Mouse (Mus musculus) MEL (cell line): ENCODE measurements at regions not wholly inside any gene's neighbourhood (a gene's known extent, or its start where the extent isn't known, plus 50 kb on each side); places are given as distances from the start of the nearest gene placed in this dataset.

Source experiments
- DNase-seq: peaks from one replicate; pipeline ENCODE4 v3.0.0; 2011; ENCODE audit warnings: low read depth, low spot score
- H3K27ac ChIP-seq: 2 replicates; pipeline ENCODE4 v1.5.1; 2012; ENCODE audit warnings: low read depth, mild to moderate bottlenecking, control low read depth, low read length, moderate library complexity; ENCODE audit not compliant: control insufficient read depth
- H3K27me3 ChIP-seq, 2 experiments: fragments of 150-350 bp in 1 of 2; sonication (generic) in 1 of 2; 2 replicates each; pipeline ENCODE4 v1.6.1; 2012; ENCODE audit warnings: low read length in 2 of 2, mild to moderate bottlenecking in 2 of 2, improper control_type of control experiment in 1 of 2, moderate library complexity in 1 of 2; ENCODE audit not compliant: insufficient read depth in 2 of 2, control insufficient read depth in 1 of 2
- H3K36me3 ChIP-seq, 2 experiments: 2 replicates each; pipeline ENCODE4 v1.6.1; 2012 to 2014; ENCODE audit warnings: low read length in 2 of 2, improper control_type of control experiment in 1 of 2, inconsistent platforms in 1 of 2, mild to moderate bottlenecking in 1 of 2; ENCODE audit not compliant: insufficient read depth in 2 of 2, control insufficient read depth in 1 of 2
- H3K4me1 ChIP-seq, 2 experiments: fragments of 150-350 bp in 1 of 2; sonication (generic) in 1 of 2; 2 replicates each; pipeline ENCODE4 v1.6.1; 2012; ENCODE audit warnings: low read length in 2 of 2, improper control_type of control experiment in 1 of 2, mild to moderate bottlenecking in 1 of 2; ENCODE audit not compliant: insufficient read depth in 2 of 2, control insufficient read depth in 1 of 2
- H3K4me3 ChIP-seq, 2 experiments: fragments of 150-350 bp in 1 of 2; sonication (generic) in 1 of 2; 2 replicates each; pipeline ENCODE4 v1.5.1; 2012; ENCODE audit warnings: low read depth in 2 of 2, low read length in 2 of 2, mild to moderate bottlenecking in 2 of 2, moderate library complexity in 2 of 2, control low read depth in 1 of 2, improper control_type of control experiment in 1 of 2; ENCODE audit not compliant: control insufficient read depth in 1 of 2, insufficient read depth in 1 of 2
- H3K79me2 ChIP-seq: 2 replicates; pipeline ENCODE4 v1.6.1; 2012; ENCODE audit warnings: mild to moderate bottlenecking, low read length, moderate library complexity; ENCODE audit not compliant: control insufficient read depth, poor library complexity, insufficient read depth
- H3K9ac ChIP-seq: 2 replicates; pipeline ENCODE4 v1.6.1; 2012; ENCODE audit warnings: low read depth, mild to moderate bottlenecking, control low read depth, low read length, moderate library complexity; ENCODE audit not compliant: control insufficient read depth, poor library complexity, severe bottlenecking
- H3K9me3 ChIP-seq: fragments of 150-350 bp; sonication (generic); replicated peaks from 2 replicates; pipeline ENCODE4 v1.6.1; 2012; ENCODE audit warnings: mild to moderate bottlenecking, low read length, improper control_type of control experiment, moderate library complexity; ENCODE audit not compliant: insufficient read depth
- CHD1 ChIP-seq: IDR thresholded peaks from 2 replicates; pipeline ENCODE4 v1.6.1; 2012; ENCODE audit warnings: low read depth, mild to moderate bottlenecking, inconsistent platforms, low read length, improper control_type of control experiment
- CTCF ChIP-seq, 3 experiments: IDR thresholded peaks in 2 of 3; conservative IDR thresholded peaks in 1 of 3; 2 replicates each; pipeline ENCODE4 v1.5.1; 2011 to 2012; ENCODE audit warnings: low read length in 3 of 3, low read depth in 2 of 3, mild to moderate bottlenecking in 2 of 3, improper control_type of control experiment in 1 of 3, inconsistent platforms in 1 of 3, mixed read lengths in 1 of 3, moderate library complexity in 1 of 3; ENCODE audit not compliant: control insufficient read depth in 1 of 3, insufficient read depth in 1 of 3, poor library complexity in 1 of 3, severe bottlenecking in 1 of 3
- ELF1 ChIP-seq: IDR thresholded peaks from 2 replicates; pipeline ENCODE4 v1.6.1; 2014; ENCODE audit warnings: low read depth, mild to moderate bottlenecking, inconsistent platforms, low read length, improper control_type of control experiment, moderate library complexity
- GATA1 ChIP-seq: IDR thresholded peaks from 2 replicates; pipeline ENCODE4 v1.6.1; 2011; ENCODE audit warnings: low read depth, low read length, improper control_type of control experiment
- KAT2A ChIP-seq: conservative IDR thresholded peaks from 2 replicates; pipeline ENCODE4 v1.6.1; 2012; ENCODE audit warnings: low read depth, low read length, improper control_type of control experiment, inconsistent platforms
- MAFK ChIP-seq: IDR thresholded peaks from 2 replicates; pipeline ENCODE4 v1.6.1; 2011; ENCODE audit warnings: low read depth, mild to moderate bottlenecking, low read length, improper control_type of control experiment, borderline replicate concordance
- MAZ ChIP-seq: IDR thresholded peaks from 2 replicates; pipeline ENCODE4 v1.6.1; 2012; ENCODE audit warnings: low read depth, mild to moderate bottlenecking, inconsistent platforms, low read length, improper control_type of control experiment
- MEF2A ChIP-seq: IDR thresholded peaks from 2 replicates; pipeline ENCODE4 v1.6.1; 2014; ENCODE audit warnings: low read depth, mild to moderate bottlenecking, inconsistent platforms, low read length, improper control_type of control experiment; ENCODE audit not compliant: poor library complexity, insufficient replicate concordance, severe bottlenecking; ENCODE audit errors: extremely low read depth
- MXI1 ChIP-seq: IDR thresholded peaks from 2 replicates; pipeline ENCODE4 v1.6.1; 2011; ENCODE audit warnings: mild to moderate bottlenecking, low read depth, low read length, improper control_type of control experiment
- MYC ChIP-seq: IDR thresholded peaks from 2 replicates; pipeline ENCODE4 v1.6.1; 2011; ENCODE audit warnings: low read depth, mild to moderate bottlenecking, low read length, improper control_type of control experiment, moderate library complexity
- NRF1 ChIP-seq: IDR thresholded peaks from 2 replicates; pipeline ENCODE4 v1.6.1; 2014; ENCODE audit warnings: low read depth, mild to moderate bottlenecking, inconsistent platforms, low read length, improper control_type of control experiment, moderate library complexity; ENCODE audit not compliant: poor library complexity, insufficient read depth, severe bottlenecking
- POLR2A ChIP-seq, 2 experiments: IDR thresholded peaks; 2 replicates each; pipeline ENCODE4 v1.6.1; 2011 to 2012; ENCODE audit warnings: low read length in 2 of 2, mild to moderate bottlenecking in 2 of 2, control low read depth in 1 of 2, improper control_type of control experiment in 1 of 2, low read depth in 1 of 2, moderate library complexity in 1 of 2; ENCODE audit not compliant: control insufficient read depth in 1 of 2, insufficient read depth in 1 of 2, poor library complexity in 1 of 2
- POLR2AphosphoS2 ChIP-seq: IDR thresholded peaks from 2 replicates; pipeline ENCODE4 v1.6.1; 2011; ENCODE audit warnings: low read length, improper control_type of control experiment
- POLR2AphosphoS5 ChIP-seq: IDR thresholded peaks from 2 replicates; pipeline ENCODE4 v1.6.1; 2012; ENCODE audit warnings: low read depth, borderline replicate concordance, mild to moderate bottlenecking, inconsistent platforms, low read length, moderate library complexity, mixed read lengths
- RCOR1 ChIP-seq: IDR thresholded peaks from 2 replicates; pipeline ENCODE4 v1.6.1; 2012; ENCODE audit warnings: low read depth, mild to moderate bottlenecking, inconsistent platforms, low read length, improper control_type of control experiment
- UBTF ChIP-seq: IDR thresholded peaks from 2 replicates; pipeline ENCODE4 v1.6.1; 2012; ENCODE audit warnings: low read depth, mild to moderate bottlenecking, inconsistent platforms, low read length, improper control_type of control experiment, moderate library complexity, borderline replicate concordance; ENCODE audit not compliant: insufficient read depth
- USF1 ChIP-seq: IDR thresholded peaks from 2 replicates; pipeline ENCODE4 v1.6.1; 2014; ENCODE audit warnings: low read depth, mild to moderate bottlenecking, inconsistent platforms, low read length, improper control_type of control experiment, moderate library complexity
- ZC3H11A ChIP-seq: IDR thresholded peaks from 2 replicates; pipeline ENCODE4 v1.6.1; 2012; ENCODE audit warnings: low read depth, mild to moderate bottlenecking, inconsistent platforms, low read length, improper control_type of control experiment
- ZKSCAN1 ChIP-seq: IDR thresholded peaks from 2 replicates; pipeline ENCODE4 v1.6.1; 2012; ENCODE audit warnings: low read depth, mild to moderate bottlenecking, inconsistent platforms, low read length, improper control_type of control experiment, moderate library complexity

GRCm38 (mm10) chr3:119524510-119525123, 259.6 kb downstream of the Ptbp2 start:
- Histone ChIP-seq H3K9ac (no peak overlapping the region), H3K27me3 (no peaks in the 10 kb centered on the region), H3K4me1 (no peaks in the 10 kb centered on the region), H3K4me3 (no peak overlapping the region), H3K9me3 (no peaks in the 10 kb centered on the region), H3K27ac (no peak overlapping the region), H3K36me3 (no peaks in the 10 kb centered on the region), H3K79me2 (no peaks in the 10 kb centered on the region)
- TF ChIP-seq POLR2AphosphoS5 (no peak), NRF1 (no peak), ZKSCAN1 (no peak), RCOR1 (no peak), ELF1 (no peak), ZC3H11A (no peak), CHD1 (no peak), POLR2A (IDR thresholded peaks at IDR 0.05; ENCODE audit: control insufficient read depth in 1 of 2, insufficient read depth in 1 of 2, low read depth in 1 of 2, low read length in 2 of 2, poor library complexity in 1 of 2) (no peak), KAT2A (no peak), MAZ (no peak), POLR2AphosphoS2 (no peak), UBTF (no peak), GATA1 (no peak), MXI1 (no peak), CTCF (IDR thresholded peaks at IDR 0.05 in 2 of 3, conservative IDR thresholded peaks at IDR 0.05 in 1 of 3; ENCODE audit: control insufficient read depth in 1 of 3, insufficient read depth in 1 of 3, low read depth in 2 of 3, low read length in 3 of 3, poor library complexity in 1 of 3, severe bottlenecking in 1 of 3) (no peak), MEF2A (no peak), MAFK (no peak)
- no peak for DNase-seq

GRCm38 (mm10) chr3:119512596-119512995, 271.7 kb downstream of the Ptbp2 start:
- no peak overlapping the region for H3K4me3 ChIP-seq
- H3K4me1 ChIP-seq: no peaks in the 10 kb centered on the region
- no peak overlapping the region for H3K27ac ChIP-seq
- H3K27me3 ChIP-seq: no peaks in the 10 kb centered on the region
- no peaks in the 10 kb centered on the region for H3K36me3 ChIP-seq
- TF ChIP-seq POLR2AphosphoS5: no peak
- TF ChIP-seq MYC: no peak
- no peak for TF ChIP-seq CHD1
- no peak for TF ChIP-seq KAT2A
- TF ChIP-seq POLR2A (IDR thresholded peaks at IDR 0.05; ENCODE audit: control insufficient read depth in 1 of 2, insufficient read depth in 1 of 2, low read depth in 1 of 2, low read length in 2 of 2, poor library complexity in 1 of 2): no peak
- no peak for TF ChIP-seq MAZ
- no peak for TF ChIP-seq USF1
- DNase-seq: no peak
- H3K9ac ChIP-seq: no peak overlapping the region
- no peaks in the 10 kb centered on the region for H3K79me2 ChIP-seq
- H3K9me3 ChIP-seq: no peaks in the 10 kb centered on the region
